Mouse (Mus musculus) layer of hippocampus, adult 9-11 months (tissue): ENCODE data around the gene Nsd2.

Experiments used
- DNase-seq: peaks from one replicate; pipeline ENCODE4 v3.0.0; 2022

The Nsd2 gene

DNA sequence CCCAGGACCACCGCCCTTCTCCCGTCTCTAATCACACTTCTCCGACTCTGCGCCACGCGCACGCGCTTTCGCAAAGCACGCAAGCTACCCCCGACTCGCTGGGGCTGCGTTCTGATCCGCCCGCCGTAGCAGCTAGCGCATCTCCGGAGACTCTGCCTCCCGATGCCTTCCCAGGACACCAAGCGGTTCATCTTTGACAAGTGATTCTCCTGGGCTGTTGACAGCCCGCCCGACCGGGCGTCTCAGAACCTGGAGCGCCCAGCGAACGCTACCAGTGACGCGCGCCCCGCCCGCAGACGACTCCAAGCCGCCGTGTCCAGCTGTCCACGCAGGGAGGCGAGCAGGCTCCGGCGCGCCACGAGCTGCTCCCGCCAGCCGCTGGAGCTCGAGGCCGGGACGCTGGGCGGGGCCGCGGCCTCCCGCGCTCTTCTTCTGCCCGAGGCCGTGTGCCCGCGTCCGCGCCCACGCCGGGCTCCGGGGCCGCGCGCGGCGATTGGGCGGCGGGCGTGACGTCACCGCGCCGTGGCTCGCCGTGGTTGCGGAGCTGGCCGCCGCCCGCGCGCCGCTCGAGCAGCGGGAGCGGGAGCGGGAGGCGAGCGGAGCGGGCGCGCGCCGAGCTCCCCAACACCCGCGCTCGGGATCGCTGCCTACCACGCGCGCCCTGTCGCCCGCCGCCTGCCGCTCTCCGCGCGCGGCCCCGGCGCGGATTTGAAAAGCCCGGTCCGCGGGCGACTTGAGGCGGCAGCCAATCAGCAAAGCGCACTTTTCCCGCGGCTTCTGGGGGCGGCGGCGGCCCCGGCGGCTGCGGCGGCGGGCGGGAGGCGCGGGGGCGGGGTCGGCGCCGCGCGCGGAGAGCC lies at the start of gene Nsd2:
Gene Nsd2, plus strand, starts transcription at position 850 of the 857 bp plus-strand sequence.
- DNase-seq = peak; percentile 95

DNA sequence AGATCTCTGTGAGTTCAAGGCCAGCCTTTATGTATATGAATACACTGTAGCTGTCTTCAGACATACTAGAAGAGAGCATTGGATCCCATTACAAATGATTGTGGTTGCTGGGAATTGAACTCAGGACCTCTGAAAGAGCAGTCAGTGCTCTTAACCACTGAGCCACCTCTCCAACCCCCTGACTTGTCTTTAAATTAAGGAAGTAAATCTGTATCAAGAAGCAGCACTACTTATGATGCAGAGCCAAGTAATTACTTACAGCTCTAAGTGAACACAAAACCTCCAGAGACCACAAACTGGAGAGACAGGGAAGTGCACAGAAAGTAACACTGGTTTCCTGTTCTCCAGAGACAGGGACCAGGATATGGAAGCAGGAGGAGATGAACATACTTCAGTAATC lies 43.3 kb upstream of the Nsd2 start:
- DNase-seq = no peak

DNA sequence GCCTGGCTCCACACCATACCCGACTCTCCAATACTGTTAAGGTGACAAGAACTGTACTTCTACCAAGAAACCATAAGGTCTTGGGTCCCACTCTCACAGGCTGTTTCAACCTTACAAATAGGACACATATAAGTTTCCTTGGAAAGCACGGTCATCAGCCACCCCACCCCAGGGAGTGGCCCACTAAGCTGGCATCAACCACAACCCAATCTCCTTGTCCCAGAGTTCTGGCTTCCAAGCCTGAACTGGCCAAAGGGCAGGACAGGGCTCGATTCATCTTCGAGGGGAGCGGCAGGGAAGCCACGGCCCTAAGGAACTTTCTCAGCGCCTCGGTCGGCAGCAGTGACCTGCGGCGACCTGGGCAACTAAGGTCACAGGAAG lies 38.6 kb upstream of the Nsd2 start:
- no peak for DNase-seq

DNA sequence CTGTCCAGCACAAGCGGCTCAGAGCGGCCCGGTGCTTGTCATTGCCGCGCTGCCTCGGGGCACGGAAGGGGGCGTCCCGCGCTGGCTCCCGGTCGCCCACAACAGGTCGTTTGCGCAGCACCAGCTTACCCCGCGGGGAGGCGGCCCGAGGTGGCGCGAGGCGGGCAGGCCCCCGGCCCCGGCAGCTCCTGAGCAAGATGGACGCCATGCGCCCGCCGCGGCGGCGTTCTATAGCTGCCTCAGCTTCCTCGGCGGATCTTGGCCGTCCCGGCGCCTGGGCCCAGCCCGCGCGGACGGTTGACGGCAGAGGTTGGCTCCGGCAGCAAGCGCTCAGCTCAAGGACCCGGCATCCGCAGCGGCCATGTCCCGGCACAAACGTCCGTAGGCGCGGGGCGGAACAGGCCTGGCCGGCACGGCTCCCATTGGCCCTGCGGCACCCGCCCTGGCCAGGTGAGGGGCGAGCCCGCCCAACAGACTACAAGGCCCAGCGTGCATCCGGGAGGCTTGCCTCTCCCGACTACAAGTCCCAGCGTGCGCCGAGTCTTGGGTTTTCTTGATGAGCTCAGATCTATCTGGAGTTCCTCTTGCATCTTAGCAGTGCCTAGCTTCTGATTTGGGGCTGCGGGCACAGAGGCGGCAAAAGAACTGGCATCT lies 38.1 kb upstream of the Nsd2 start, which contains the start of gene Letm1:
Gene Letm1, minus strand, starts transcription at position 473 of the 654 bp plus-strand sequence.
- peak; percentile 98 for DNase-seq

GRCm38 (mm10) chr5:33782999-33783390 lies 37.5 kb upstream of the Nsd2 start:
- DNase-seq = no peak

DNA sequence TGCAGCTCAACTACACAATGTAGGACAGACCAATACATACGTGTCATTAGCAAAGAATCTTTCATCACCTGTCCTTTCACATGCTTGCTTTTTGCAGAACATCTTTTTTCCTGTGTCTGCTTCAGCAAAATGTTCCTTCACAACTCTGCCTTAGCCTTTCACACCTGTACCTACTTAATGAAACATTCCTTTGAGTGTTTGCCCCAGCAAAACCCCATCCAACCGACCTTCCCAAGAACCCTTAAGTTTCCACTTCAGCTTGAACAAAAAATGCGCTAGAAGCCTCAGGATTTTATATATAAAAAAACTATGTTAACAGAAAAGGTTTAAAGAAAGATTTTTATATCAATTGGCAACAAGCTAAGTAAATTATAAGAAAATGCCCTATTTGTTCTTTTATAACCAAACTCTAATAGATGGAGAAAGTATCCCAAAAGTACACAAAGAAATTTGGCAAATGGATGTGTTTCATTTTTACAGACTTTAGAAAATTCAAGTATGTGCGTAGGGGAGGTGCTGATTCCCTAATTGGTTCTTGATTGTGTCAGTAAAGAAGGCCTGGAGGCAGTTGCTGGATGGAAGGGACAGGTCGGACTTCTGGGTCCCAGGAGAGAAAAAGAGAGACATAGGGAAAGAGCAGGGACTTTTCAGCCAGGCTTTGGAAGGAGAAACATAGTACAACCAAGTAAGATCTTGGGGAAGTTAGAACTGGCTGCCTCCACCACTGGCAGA lies 28.4 kb upstream of the Nsd2 start:
- no peak for DNase-seq

GRCm38 (mm10) chr5:33803337-33803736 lies 17.2 kb upstream of the Nsd2 start:
- no peak for DNase-seq

DNA sequence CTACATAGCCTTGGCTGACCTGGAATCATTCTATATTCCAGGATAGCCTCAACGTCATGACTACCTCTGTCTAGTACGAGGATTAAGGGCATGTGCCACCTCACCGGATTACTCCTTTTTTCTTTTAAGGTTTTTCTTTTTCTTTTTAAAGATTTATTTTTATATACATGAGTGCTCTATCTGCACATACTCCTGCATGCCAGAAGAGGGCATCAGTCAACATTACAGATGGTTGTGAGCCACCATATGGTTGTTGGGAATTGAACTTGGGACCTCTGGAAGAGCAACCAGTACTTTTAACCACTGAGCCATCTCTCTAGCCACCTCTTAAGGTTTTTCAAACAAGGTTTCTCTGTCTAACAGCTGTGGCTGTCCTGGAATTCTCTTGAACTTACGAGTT lies 9.0 kb upstream of the Nsd2 start:
- DNase-seq = no peak

DNA sequence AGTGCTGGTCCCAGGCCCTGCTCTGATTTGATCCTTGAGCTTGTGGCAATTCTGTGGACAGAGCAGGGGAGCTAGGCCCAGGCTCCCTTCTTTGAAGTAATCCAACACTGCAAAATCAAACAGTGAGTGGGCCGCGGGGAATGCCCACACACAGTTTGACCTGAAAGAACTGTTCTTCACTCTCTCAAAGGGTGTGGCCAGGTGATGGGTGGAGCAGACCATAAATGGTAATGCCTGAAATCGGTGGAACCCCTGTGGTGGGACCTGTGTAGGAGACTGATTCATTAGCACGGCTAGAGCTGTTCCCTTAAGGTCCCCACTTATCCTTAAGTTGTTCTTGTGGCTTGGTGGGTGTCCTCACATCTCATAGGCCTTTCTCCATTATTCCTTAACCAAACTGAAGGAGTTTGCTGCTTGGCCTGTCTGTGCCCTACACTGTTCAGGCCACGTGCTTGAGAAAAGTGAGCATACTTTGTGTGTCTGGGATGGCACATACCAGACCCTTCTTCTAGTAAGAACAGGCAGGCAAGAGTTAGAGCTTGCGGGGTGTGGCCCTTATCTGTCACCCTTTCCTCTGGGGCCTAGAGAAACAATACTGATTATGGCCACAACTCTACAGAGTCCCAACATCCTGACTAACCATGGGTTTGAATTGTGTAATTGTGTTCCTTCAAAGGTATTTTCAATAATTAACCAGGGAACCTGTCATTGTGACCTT lies 4.4 kb upstream of the Nsd2 start:
- no peak for DNase-seq

- no peak for DNase-seq
Measured at GRCm38 (mm10) chr5:33818104-33818503, 2.4 kb upstream of the Nsd2 start.

GRCm38 (mm10) chr5:33819141-33819875 lies 1.2 kb upstream of the Nsd2 start:
- DNase-seq = peak; percentile 40

DNA sequence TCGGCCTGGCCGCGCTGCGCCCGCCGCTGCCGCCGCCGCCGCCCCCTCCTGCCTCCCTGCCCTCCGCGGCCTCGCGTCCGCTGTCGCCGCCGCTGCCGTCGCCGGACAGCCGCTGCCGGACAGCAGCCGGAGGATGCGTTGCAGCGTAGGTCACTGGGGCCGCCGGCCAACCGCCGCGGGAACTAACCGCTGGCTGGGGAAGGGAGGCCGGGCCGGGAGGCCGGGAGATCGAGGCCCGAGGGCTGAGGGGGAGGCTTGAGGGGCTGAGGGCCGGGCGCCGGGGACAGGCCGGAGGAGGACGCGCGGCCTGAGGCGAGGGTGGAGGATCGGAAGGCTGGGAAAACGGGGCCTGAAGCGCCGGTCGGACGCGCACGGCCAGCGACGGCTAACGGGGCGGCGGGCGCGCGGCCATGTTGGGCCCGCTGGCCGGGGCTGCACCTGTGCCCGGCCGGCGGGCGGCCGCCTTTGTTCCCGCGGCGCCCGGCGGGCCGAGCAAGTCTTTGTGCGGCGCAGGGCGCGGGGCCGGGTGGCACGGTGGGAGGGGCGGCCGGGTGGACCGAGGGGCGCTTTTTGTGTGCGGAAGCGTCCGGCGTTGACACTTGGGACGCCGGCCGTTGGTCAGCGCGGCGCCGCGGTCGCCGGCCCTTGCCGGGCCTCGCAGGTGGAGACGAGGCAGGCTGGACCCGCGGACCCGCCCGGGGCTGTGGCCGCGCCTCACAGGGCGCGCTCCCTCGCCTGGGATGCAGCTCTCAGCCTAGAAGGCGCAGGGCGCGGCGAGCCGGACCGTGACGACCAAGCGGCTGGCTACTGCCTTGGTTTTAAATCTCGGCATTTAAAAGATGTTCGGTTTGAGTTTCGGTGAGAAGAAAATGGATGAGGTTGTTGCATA lies 452 bp downstream of the Nsd2 start:
- DNase-seq = no peak

GRCm38 (mm10) chr5:33821901-33822427 lies 1.4 kb downstream of the Nsd2 start:
- no peak for DNase-seq

GRCm38 (mm10) chr5:33822456-33822855 lies 1.9 kb downstream of the Nsd2 start:
- no peak for DNase-seq

DNA sequence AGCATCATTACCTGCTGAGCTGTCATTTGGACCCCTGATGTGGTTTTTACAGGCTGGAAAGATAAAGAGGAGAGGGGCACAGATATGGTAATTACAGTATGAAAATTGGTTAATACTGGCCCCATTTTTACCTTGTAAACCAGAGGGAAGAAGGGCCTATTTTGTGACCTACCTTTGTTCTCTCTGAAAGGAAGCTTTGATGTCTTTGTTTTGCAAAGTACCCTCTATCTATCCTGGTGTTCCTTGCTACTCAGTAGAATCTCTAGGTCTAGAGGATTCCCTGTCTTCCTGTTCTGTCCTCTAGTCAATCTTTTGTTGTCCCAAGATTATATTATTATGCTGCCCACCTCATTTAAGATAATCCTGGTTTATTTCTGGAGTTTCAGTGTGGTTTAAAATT lies 5.5 kb downstream of the Nsd2 start:
- no peak for DNase-seq

GRCm38 (mm10) chr5:33828107-33828506 lies 7.6 kb downstream of the Nsd2 start:
- no peak for DNase-seq

- no peak for DNase-seq
Measured at GRCm38 (mm10) chr5:33829958-33830357, 9.4 kb downstream of the Nsd2 start.

DNA sequence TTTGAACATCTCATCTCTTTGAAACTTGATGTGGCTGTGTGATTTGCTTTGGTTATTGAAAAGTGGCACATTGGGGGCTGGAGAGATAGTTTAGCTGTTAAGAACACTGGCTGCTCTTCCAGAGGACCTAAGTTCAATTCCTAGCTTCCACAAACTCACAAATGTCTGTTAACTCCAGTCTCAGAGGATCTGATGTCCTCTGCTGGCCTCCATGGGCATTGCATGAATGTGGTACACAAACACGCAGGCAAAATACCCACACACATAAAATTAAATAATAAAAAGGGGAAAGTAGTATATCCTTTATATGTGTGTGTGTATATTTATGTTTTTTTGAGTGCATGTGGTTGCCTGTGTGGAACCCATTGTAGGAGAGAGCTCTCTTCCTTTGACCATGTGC lies 10.3 kb downstream of the Nsd2 start:
- no peak for DNase-seq

- DNase-seq = no peak
Measured at GRCm38 (mm10) chr5:33841331-33841730, 20.8 kb downstream of the Nsd2 start.

DNA sequence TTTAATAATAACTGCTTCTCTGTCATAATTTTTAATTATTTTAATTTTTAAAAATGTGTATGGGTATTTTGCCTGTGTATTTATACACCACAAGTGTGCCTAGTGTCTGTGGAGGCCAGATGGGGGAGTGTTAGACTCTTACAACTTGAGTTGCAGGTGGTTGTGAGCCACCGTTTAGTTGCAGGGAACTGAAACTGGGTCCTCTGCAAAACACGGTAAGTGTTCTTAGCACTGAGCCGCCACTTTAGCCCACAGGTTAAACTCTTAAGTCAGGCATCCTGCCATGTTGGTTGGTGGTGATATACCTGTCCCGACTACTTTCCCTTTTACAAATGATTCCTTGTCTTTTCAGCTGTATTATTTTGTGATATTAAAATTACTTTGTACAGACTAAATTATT lies 22.0 kb downstream of the Nsd2 start:
- DNase-seq = no peak

- DNase-seq = no peak
Measured at GRCm38 (mm10) chr5:33851466-33851865, 30.9 kb downstream of the Nsd2 start.
